Mouse (Mus musculus) ES-E14 (cell line): ENCODE measurements around the gene 4930404N11Rik.

ENCODE experiments used
- CHD2 ChIP-seq: IDR thresholded peaks from 2 replicates; pipeline ENCODE4 v1.6.1; 2014; ENCODE audit warnings: mild to moderate bottlenecking, low read depth, low read length, inconsistent platforms
- HCFC1 ChIP-seq: IDR thresholded peaks from 2 replicates; pipeline ENCODE4 v1.6.1; 2012; ENCODE audit warnings: low read length, inconsistent platforms, borderline replicate concordance; ENCODE audit not compliant: insufficient read depth
- MAFK ChIP-seq: IDR thresholded peaks from 2 replicates; pipeline ENCODE4 v1.6.1; 2014; ENCODE audit warnings: mild to moderate bottlenecking, low read depth, low read length, inconsistent platforms; ENCODE audit not compliant: insufficient read depth
- ZC3H11A ChIP-seq: IDR thresholded peaks from 2 replicates; pipeline ENCODE4 v1.6.1; 2012; ENCODE audit warnings: low read depth, mild to moderate bottlenecking, inconsistent platforms, low read length, borderline replicate concordance
- ZNF384 ChIP-seq: IDR thresholded peaks from 2 replicates; pipeline ENCODE4 v1.6.1; 2012; ENCODE audit warnings: low read depth, low read length, inconsistent platforms

DNA sequence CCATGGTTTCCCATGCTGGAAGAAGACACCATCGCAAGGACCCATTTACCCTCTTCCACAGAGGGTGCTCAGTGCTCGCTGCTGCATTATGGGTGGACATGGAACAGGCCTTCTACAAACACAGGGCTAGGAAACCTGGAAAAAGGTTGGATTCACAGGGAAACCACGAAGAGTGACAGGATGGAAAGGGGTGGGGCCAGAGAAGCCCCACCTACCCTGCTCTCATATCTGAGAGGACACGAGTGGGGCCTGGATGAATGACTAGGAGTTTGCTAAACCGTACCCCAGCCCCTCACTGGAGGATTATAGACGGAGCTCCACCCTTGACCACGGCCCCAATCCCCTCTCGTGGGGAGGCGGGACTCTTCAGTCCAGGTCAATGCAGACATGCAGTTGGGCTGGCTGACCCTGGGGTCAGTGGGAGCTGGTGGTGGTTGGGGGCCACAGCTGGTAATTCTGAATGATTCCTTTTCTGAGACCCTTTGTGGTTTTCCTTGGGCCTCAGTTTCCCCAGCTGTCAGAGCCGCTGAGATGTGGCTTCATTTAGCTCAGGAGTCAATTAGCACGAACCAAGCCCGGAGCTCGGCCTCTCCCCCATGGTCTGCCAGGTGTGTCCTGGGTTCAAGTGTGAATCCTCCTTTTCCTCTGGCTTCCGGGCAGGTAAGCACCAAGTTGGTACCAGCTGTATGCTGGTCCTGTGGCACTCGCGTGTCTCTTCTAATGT lies 47.1 kb upstream of the 4930404N11Rik start:
- no peak for TF ChIP-seq ZC3H11A
- no peak for TF ChIP-seq HCFC1
- no peak for TF ChIP-seq CHD2
- no peak for TF ChIP-seq ZNF384
- TF ChIP-seq MAFK, result no peak
